Mouse (Mus musculus) heart, adult 11 months (tissue): ENCODE measurements around the gene Srrm4.

ENCODE experiments used
- DNase-seq: peaks from one replicate; pipeline ENCODE4 v3.0.0; 2022

The Srrm4 gene

GRCm38 (mm10) chr5:116591346-116592048 lies at the start of gene Srrm4:
Gene Srrm4 (minus strand): TSS chr5:116591817.
- no peak for DNase-seq

DNA sequence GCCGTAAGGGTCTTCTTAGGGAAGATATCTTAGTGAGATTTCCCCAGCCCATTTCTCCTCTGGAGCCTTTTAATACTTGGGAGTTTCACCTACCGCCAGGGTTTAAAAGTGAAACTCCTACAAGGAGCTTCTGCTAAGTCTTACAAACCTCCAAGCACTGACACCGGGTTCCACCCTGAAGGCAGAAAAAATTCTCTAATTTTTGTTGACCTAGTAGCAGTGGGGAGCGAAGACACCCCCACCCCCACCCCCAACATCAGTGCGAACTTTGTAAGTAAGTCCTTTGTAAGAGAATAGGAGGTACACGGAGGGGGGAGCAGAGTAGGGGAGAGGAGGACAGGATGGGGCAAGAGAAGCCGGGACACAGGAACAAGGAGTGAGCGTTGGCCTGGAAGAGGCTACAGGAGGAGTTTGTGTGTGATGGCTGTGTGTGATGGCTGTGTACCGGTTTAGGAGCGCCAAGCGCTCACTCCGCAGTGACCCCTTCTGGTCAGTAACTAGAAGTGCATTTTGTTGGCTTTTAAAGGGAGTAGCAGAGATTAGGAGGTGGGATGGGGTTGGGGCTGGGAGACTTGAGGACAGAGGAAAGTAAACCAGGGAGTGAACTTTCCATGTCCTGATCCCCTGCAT lies 1.3 kb upstream of the Srrm4 start:
- DNase-seq, result no peak

DNA sequence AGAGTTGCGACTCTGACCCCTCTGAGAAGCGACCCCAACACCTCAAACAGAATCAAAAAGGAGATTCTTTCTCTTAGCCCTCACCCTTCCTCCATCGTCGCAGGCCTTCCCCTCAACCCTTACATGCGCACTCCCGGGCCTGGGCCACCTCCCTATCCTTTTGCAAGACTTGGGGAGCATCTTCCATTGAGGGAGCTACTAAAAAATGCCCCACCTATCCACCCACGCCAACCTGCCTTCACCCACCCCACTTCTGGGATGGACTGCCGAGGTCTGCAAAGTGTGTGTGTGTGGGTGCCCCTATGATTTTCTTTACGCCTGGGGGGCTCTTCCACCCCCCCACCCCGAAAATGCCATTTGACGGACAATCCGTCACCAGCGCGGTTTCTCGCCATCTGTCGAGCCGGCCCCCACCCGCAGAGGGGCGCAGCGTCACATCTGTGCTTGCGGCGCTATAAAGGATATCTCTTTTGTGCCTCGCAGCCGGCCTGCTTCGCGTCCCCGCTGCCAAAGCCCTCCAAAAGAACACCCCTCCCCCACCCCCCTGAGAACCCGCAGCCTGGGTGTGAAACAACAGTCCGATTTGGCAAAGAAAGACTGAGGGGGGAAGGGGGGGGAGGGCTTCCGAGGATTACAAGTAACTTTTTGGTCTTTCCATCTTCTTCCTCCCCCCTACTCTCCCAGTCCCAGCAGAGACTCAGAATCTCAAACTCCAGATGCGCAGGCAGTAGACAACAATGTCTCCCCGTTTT lies 608 bp upstream of the Srrm4 start:
- DNase-seq, result no peak

DNA sequence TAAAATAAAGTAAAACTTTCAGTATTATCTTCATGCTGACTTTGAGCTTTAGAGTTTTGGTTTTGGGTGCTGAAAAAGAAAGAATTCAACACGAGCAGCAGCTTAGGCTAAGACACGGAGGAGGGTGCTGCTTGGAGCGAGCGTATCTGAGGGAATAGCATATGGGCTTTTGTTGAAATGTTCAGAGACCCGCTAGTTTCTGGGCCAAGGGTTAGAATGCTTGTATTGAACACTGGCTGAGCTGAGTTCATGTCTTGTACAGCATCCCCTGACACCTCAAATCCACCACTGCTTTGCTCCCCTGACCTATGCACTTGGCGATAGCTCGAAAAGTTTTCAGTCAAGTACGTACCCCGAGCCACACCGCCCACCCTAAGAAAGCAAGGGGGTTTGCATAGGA lies 919 bp downstream of the Srrm4 start:
- DNase-seq, result no peak

DNA sequence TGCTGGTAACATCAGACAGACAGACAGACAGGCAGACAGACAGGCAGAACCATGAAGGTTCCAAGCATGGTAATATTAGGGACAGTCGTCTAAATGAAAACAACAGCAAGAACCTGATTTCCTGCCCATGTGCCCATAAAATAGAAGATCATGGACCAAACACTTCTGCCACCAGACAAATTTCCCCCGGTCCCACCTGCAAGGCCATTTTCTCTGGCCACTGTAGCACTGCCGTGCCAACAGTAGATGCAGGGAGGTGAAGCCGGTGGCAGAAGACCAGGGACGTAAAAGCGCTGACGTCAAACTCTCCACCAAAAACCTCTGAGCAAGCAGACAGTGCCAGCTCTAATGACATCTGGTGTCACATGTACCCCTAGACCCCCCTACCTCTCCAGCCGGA lies 2.0 kb downstream of the Srrm4 start:
- DNase-seq, result no peak

GRCm38 (mm10) chr5:116588836-116589235 lies 2.8 kb downstream of the Srrm4 start:
- no peak for DNase-seq

DNA sequence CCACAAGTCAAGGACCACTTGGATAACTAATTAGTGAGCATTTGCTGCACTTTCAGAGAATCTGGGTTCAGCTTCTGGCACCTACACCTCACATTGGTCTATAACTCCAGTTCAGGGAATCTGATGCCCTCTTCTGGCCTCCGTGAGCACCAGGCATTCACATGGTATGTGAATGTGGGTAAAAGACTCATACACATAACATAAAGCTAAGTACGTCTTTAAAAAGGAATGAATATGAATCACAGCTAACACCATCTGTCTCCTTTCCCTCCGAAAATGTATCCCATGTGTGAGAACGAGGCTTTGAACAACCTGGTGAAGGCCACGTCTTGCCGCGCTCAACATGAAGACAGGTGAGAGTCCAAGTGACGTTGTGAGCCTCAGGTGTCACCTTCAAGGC lies 12.1 kb downstream of the Srrm4 start:
- DNase-seq, result no peak

DNA sequence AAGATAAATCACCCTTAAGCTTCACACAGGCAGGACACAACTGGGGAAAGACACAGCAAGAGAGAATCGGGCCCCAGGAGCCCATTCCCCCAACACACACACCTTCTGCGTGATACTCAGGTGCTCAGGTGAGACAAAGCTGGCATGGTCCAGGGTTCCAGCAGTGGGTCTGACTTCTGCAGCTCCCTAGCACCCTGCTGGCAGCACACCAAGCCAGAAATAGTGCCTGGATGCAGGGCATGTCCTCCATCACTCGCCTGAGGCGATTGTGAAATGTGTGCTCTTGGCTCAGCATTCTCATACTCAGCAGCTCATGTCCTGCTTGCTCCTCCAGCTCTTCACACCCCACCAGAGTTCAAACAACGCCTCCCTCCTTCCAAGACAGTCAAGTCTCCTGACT lies 14.5 kb downstream of the Srrm4 start:
- DNase-seq, result no peak

DNA sequence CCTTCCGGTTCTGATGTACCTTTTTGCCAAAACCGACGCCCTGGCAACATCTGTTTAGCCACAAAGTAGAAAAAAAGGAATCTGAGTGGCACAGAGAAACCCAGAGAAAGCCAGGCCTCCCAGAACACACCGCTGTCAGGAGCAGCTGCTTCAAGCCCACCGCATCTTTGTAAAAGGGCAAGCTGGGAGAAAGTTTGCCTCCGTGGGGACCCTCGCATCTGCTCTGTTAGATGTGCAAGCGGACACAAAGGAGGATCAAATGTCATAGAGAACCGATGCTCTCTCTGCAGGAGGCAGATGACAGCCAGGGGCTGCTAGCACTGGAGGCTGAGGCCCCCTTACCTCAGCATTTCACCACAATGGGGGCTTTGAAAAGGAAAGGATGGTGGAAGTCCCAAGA lies 18.3 kb downstream of the Srrm4 start:
- no peak for DNase-seq

GRCm38 (mm10) chr5:116571936-116572335 lies 19.7 kb downstream of the Srrm4 start:
- DNase-seq, result no peak

DNA sequence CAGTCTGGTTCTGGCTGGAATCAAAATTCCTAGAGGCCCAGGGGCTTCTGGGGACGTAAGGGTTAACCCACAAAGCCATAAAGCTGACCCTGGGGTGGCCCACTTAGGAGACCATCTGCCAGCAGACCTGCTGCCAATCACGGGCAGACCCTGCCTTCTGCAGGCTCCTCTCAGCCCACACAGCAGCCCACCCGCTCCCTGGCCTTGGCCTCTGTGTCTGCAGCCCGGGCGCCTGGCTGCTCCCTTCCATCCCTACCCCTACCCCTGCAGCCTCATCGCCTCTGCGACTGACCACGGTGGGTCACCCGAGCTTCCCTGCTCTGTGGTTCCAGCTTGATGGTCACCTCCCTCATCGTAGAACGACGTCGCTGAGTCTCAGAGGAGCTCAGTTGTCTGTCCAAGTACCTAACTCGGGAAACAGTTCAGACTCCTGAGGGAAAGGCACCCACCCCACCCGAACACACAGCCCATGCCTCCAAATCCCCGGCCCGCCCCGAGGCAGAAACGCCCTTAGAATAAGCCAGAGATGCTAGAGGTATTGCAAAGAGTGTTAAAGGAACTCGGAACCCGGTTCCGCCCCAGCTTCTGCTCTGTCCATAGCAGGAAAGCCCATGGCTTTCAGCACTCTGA lies 20.3 kb downstream of the Srrm4 start:
- DNase-seq, result no peak

GRCm38 (mm10) chr5:116570566-116570965 lies 21.1 kb downstream of the Srrm4 start:
- DNase-seq, result no peak

GRCm38 (mm10) chr5:116569629-116570028 lies 22.0 kb downstream of the Srrm4 start:
- DNase-seq, result no peak

- DNase-seq, result no peak
These were observed 23.6 kb downstream of the Srrm4 start for GRCm38 (mm10) chr5:116568050-116568449.

DNA sequence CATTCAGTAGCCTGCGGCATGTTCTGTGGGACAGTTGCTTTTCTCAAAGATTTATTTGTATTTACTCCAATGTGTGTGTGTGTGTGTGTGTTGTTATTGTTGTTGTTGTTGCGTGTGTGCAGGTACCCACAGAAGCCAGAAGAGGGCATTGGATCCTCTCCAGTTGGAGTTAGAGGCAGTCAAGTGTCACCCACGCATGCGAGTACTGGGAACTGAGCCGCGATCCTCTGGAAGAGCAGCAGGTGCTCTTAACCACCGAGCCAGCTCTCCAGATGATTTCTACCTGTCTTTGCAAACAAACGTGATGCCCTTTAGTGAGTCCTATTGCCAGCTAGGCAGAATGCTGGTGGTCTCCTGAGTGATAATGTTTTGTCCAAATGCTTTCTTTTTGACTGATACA lies 24.3 kb downstream of the Srrm4 start:
- DNase-seq, result no peak

- DNase-seq, result no peak
These were observed 25.1 kb downstream of the Srrm4 start for GRCm38 (mm10) chr5:116566385-116567045.

GRCm38 (mm10) chr5:116565573-116565972 lies 26.0 kb downstream of the Srrm4 start:
- no peak for DNase-seq

GRCm38 (mm10) chr5:116564391-116564790 lies 27.2 kb downstream of the Srrm4 start:
- DNase-seq, result no peak

- DNase-seq, result no peak
These were observed 27.9 kb downstream of the Srrm4 start for GRCm38 (mm10) chr5:116563713-116564112.

- DNase-seq, result no peak
These were observed 32.5 kb downstream of the Srrm4 start for GRCm38 (mm10) chr5:116559091-116559490.

- no peak for DNase-seq
These were observed 35.0 kb downstream of the Srrm4 start for GRCm38 (mm10) chr5:116556614-116557013.

GRCm38 (mm10) chr5:116553868-116554267 lies 37.7 kb downstream of the Srrm4 start:
- no peak for DNase-seq

- no peak for DNase-seq
These were observed 38.5 kb downstream of the Srrm4 start for GRCm38 (mm10) chr5:116553106-116553505.
